Mouse (Mus musculus) kidney, postnatal 25 days (tissue): ENCODE results near the gene Cdx4.

Source experiments
- DNase-seq, 2 experiments: peaks; one replicate each; pipeline ENCODE4 v3.0.0; 2021; ENCODE audit warnings: mixed read lengths in 2 of 2

The Cdx4 gene

GRCm38 (mm10) chrX:103321146-103321545 is at the start of gene Cdx4:
Gene Cdx4 (plus strand): TSS chrX:103321398.
- no peak for DNase-seq

GRCm38 (mm10) chrX:103274325-103274724 is 46.9 kb upstream of the Cdx4 start:
- peak in 1 of 2 experiments; percentile 62 for DNase-seq

GRCm38 (mm10) chrX:103286899-103287722 is 34.1 kb upstream of the Cdx4 start:
- DNase-seq, result no peak

GRCm38 (mm10) chrX:103287846-103288377 is 33.3 kb upstream of the Cdx4 start:
- no peak for DNase-seq

- DNase-seq, result no peak
These were observed 32.5 kb upstream of the Cdx4 start for GRCm38 (mm10) chrX:103288485-103289330.

- no peak for DNase-seq
These were observed 22.3 kb upstream of the Cdx4 start for GRCm38 (mm10) chrX:103298937-103299336.

- DNase-seq, result no peak
These were observed 12.9 kb upstream of the Cdx4 start for GRCm38 (mm10) chrX:103308262-103308661.

GRCm38 (mm10) chrX:103311723-103312122 is 9.5 kb upstream of the Cdx4 start:
- DNase-seq, result no peak

- DNase-seq, result peak; percentile 32 to 56
These were observed 7.1 kb upstream of the Cdx4 start for GRCm38 (mm10) chrX:103314146-103314545.

GRCm38 (mm10) chrX:103325900-103326299 is 4.7 kb downstream of the Cdx4 start:
- no peak for DNase-seq

- DNase-seq, result no peak
These were observed 8.2 kb downstream of the Cdx4 start for GRCm38 (mm10) chrX:103329386-103329785.

- no peak for DNase-seq
These were observed 10.1 kb downstream of the Cdx4 start for GRCm38 (mm10) chrX:103331125-103331858.

- no peak for DNase-seq
These were observed 20.3 kb downstream of the Cdx4 start for GRCm38 (mm10) chrX:103341369-103342113.

GRCm38 (mm10) chrX:103355784-103356183 is 34.6 kb downstream of the Cdx4 start:
- DNase-seq, result no peak

GRCm38 (mm10) chrX:103356287-103356686 is 35.1 kb downstream of the Cdx4 start, which contains the start of gene Chic1:
Gene Chic1 (plus strand): TSS chrX:103356476.
- DNase-seq, result peak; percentile 84 to 90

- DNase-seq, result peak in 1 of 2 experiments; percentile 34
These were observed 35.6 kb downstream of the Cdx4 start for GRCm38 (mm10) chrX:103356761-103357236.

- no peak for DNase-seq
These were observed 45.0 kb downstream of the Cdx4 start for GRCm38 (mm10) chrX:103366201-103366600.

GRCm38 (mm10) chrX:103368650-103369049 is 47.5 kb downstream of the Cdx4 start:
- no peak for DNase-seq

GRCm38 (mm10) chrX:103371221-103371620 is 50.0 kb downstream of the Cdx4 start:
- DNase-seq, result peak; percentile 28 to 41

- DNase-seq, result peak in 1 of 2 experiments; percentile 4
These were observed 50.4 kb downstream of the Cdx4 start for GRCm38 (mm10) chrX:103371627-103372026.

GRCm38 (mm10) chrX:103374250-103374649 is 53.1 kb downstream of the Cdx4 start:
- DNase-seq, result peak in 1 of 2 experiments; percentile 8
